Mouse (Mus musculus): Measurements from ENCODE around the gene Marf1.
"Not testable (repeated sequence)": the region's sequence is repeated elsewhere in the genome, so short reads cannot be mapped to it uniquely, and the experiment has no call there.

Marf1 gene

GRCm38 (mm10) chr16:14162988-14163416, at the start of gene Marf1, which contains the start of gene Nde1:
Marf1 (minus strand) TSS chr16:14163351.
Nde1 (plus strand) TSS chr16:14163275.
- DNase-seq (ENCODE audit: low spot score): peak; percentile 92

GRCm38 (mm10) chr16:14198798-14199197, 35.6 kb upstream of the Marf1 start:
- no peak for DNase-seq (ENCODE audit: low spot score)

DNA sequence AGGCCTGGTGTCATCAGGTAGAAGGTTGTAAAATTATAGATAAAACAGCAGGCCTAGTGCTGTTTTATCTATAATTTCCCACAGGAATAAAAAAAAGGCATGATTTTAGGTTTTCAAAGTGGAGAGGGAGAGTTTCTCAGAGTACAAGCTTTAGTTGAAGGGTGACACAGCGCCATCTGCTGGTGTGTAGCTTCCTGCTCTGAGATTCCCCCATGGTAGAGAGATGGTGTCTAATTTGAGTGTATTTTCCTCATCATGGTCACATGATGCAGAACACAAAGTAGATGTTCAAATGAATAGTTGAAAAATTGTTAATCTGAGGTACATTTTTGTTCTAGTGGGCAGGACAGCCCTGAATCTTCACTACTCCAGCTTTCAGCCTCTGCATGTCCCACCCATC, 32.3 kb upstream of the Marf1 start:
- DNase-seq (ENCODE audit: low spot score): peak; percentile 76

GRCm38 (mm10) chr16:14194164-14194950, 31.2 kb upstream of the Marf1 start:
- no peak for DNase-seq (ENCODE audit: low spot score)

GRCm38 (mm10) chr16:14185516-14185915, 22.4 kb upstream of the Marf1 start:
- no peak for DNase-seq (ENCODE audit: low spot score)

DNA sequence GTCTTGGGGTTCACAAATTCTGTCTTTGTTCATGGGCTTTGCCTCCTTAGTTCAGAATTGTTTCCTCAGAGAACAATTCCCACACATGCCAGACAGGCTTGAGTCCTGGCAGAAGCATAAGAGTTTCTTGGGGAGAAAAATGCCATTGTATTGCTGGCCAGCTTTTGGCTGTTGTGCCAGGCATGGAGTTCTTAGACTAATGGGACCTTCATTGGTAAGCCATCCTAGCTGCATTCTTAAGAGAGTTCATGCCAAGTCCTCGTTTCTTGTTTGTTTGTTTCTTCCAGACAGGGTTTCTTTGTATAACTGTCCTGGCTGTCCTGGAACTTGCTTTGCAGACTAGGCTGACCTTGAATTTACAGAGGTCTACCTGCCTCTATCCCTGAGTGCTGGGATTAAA, 20.7 kb upstream of the Marf1 start:
- DNase-seq (ENCODE audit: low spot score): no peak

DNA sequence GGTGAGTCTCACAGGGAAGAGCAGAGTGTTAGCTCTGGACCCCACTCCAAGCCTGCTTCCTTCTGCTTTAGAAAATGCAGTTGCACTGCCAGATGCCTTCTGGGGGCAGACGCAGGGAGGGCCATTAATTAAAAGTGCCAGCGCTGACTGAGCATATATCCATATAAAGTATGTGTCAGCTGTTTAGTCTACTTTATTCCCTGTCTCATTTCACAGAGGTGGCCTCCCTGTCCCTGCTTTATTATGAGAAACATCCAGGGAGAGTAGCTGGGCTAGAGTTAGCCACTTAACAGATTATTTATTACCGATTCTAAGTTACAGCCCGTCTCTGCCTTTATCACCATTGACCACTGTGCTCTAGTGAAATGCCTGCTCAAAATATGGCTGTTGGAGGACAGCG, 19.2 kb upstream of the Marf1 start:
- no peak for DNase-seq (ENCODE audit: low spot score)

DNA sequence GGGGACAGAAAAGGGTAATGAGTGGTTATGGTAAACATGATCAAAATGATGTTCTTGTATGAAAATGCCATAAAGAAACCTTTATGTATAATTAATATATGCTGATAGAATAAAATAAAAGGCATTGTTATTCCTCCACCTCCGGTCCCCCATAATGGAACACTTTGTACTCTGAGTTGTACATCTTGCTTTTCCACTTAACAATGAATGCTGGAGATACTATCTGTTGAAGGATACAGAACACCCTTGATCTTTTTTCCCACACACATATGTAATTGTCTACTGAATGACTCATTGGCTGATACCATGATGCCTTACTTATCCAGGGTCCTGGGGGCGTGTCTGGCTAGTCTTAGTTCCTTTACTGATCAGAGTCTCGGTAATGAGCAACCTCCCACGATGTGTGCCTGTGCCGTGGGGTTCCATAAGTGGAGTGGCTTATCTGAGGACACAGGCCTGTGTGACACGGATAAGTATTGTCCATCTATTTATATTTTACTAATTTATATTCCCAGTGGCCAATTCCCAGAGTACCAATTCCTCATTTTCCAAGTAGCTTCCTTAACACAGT, 17.1 kb upstream of the Marf1 start:
- DNase-seq (ENCODE audit: low spot score): no peak

DNA sequence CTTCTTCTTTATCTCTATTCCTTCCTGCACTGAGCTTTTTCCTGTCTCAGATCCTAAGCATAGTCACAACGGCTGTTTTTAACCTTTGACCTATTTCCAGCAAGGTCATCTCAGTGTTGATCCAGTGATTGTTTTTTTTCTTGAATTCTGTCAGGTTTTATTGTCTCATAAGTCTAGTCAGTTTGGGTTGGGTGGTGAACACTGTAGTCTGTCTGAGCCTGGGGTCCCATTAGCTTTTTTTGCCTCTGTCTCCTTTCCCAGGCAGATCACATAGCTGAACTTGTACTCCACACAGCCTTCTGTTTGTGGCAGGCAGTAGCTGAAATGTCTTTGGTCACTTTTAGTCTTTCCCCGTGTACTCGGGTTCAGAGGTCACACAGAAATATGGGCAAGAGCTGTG, 14.9 kb upstream of the Marf1 start:
- DNase-seq (ENCODE audit: low spot score): no peak

DNA sequence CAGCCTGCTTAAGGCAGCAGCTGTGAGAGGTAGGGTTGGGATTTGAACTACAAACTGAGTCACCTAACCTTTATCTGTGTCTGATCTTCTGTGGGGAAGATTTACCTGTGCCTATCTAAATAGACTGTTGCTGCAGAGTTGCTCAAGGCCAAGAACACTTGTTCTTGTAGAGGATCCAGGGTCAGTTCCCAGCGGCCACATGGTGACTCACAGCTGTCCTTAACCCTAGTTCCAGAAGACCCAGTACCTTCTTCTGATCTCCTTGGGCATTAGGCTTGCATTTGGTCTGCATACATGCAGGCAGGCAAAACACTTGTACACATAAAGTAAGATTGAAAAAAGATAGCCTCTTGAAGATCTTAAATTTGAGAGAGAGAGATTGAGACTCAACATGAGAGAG, 6.6 kb upstream of the Marf1 start:
- DNase-seq (ENCODE audit: low spot score): no peak

- DNase-seq (ENCODE audit: low spot score): no peak
Measured at GRCm38 (mm10) chr16:14166490-14166889, 3.3 kb upstream of the Marf1 start.

- DNase-seq (ENCODE audit: low spot score): peak; percentile 5
Measured at GRCm38 (mm10) chr16:14163731-14164130, 580 bp upstream of the Marf1 start.

DNA sequence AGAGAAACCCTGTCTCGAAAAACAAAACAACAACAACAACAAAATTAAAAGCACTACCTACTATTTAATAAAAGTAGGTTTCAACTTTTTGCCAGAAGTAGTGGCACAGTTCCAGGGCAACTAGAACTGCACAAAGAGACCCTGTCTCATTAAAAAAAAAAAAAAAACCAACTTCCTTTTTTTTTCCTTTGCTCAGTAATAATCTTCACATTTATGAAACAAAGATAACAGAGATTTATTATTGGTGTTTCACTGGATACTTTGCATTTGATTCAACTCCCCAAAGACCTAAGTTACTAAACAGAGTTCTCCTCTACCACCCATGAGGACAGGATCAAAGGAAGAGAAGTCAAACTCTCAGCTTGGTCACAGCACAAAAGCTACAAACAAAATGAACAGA, 2.2 kb downstream of the Marf1 start:
- no peak for DNase-seq (ENCODE audit: low spot score)

DNA sequence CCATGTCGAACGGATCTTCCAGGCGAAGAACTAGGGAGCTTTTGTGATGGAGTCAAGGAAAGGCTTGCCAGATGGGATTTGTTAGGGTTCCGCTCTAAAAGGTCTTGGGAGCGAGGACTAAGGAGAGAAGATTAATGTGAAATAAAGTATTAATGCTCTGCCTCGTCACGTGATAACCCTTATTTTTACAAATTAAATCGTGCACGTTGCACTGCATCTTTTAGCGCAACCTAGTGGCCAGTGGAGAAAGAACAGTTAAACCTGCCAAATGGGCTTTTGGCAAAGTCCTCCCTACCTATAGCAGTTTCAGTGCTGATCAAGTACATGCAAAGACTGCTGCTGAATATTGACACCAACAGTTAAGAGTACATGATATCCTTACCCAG, 3.4 kb downstream of the Marf1 start:
- DNase-seq (ENCODE audit: low spot score): peak; percentile 86

DNA sequence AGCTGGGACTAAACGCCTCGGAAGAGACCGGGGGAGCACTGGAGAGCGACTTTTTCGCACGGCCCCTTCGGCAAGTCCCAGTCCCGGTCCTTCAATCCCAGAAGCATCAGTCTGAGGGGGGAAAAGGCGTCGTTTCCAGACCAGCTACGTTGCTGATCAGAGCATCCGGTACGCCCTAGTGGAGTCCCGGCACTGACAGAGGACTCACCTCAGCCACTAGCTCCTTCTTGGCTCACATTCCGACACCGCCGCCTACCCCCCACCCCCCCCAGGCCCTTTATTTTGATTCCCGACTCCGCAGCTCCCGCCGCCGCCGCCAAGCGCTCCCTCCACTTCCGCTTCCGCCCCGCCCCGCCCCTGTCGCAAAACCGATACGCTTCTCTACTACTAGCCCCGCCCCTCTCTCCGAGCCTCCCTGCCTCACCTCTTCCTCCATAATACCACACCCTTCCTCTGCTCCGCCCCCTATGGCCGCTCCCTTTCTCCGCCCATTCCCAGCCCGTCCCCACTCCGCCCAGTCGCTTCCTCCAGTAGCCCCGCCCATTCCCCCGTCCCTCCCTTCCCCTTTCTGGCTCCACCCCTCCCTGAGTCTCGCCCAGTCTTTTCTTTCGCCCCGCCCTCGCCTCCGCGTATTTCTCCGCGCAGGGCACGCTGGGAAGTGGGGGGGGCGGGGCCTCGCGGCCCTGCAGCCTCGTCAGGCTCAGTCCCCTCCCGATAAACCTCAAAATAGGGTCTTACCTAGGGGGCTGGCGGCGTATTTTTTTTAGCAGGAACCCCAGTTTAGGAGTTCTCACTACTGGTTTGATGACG, 4.0 kb downstream of the Marf1 start:
- peak; percentile 99 for DNase-seq (ENCODE audit: low spot score)

GRCm38 (mm10) chr16:14158536-14158935, 4.6 kb downstream of the Marf1 start:
- DNase-seq (ENCODE audit: low spot score): no peak

DNA sequence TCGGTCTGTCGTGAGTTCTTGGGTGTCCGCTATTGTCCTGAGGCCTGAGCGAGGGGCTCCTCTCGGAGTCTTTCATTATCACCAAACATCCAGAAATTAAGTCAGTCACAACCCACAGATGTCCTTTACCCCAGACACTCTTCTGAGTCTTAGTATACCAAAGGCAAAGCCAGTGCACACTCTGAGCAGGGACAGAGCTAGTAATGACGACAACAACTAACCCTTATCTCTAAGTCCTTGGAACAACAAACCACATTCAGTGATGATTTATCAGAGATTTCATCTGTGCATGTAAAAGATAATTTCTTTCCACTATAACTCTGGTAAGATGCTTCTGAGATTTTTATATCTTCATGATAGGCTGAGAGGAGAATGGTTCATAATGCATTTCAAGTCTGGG, 6.8 kb downstream of the Marf1 start:
- DNase-seq (ENCODE audit: low spot score): no peak

DNA sequence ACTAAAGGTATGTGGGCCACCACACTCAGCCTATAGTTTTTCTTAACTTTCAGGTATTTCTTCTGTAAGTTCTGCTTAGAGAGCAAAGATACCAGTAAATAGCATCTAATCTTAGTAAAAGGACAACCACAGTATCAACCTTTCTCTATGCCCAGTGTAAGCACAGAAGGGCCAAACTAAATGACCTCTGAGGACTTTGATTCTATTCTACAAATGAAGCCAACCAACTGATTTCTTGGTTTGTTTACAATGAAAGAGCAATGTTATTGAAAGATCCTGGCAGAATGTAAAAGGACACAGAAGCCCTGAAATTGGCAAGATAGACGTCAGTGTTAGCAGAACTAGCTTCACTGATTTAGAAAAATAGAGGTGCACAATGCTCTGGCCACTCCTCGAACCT, 7.5 kb downstream of the Marf1 start:
- DNase-seq (ENCODE audit: low spot score): not testable (repeated sequence)

DNA sequence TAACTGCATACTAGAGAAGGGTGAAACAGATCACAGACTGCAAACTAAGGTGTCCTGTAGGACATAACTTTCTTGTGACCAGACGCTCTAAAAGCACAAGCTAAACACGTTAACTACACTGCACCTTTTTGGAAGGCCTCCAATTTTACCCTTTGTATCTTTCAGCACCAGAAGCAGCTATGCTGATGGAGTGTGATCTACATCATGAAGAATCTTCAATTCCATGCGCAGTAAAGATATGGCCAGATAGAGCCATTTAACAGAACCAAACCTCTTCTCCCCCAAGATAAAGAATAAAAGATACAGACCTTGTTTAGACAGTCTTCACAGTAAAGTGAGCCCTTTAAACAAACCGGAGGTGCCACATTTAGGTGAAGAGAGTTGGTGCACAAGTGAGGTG, 11.4 kb downstream of the Marf1 start:
- DNase-seq (ENCODE audit: low spot score): no peak

GRCm38 (mm10) chr16:14147712-14148111, 15.4 kb downstream of the Marf1 start:
- DNase-seq (ENCODE audit: low spot score): no peak

GRCm38 (mm10) chr16:14143298-14143697, 19.9 kb downstream of the Marf1 start:
- DNase-seq (ENCODE audit: low spot score): no peak

DNA sequence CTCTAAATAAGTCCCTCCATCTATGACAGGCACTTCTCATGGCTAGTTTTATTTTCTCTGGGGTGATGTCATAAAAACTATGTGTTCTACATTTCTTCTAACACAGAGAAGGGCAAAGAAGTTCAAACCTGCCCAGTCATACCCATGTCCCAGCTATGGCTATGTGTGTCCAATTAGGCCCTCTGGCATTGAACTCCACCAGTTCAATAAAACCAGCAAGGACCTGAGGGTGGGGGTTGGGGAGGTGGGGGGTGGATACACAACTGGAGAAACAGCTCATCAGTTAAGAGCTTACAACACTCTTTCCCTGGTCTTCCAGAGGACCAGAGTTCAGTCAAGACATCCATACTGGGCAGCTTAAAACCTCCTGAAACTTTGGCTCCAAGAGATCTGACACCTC, 24.0 kb downstream of the Marf1 start:
- no peak for DNase-seq (ENCODE audit: low spot score)

DNA sequence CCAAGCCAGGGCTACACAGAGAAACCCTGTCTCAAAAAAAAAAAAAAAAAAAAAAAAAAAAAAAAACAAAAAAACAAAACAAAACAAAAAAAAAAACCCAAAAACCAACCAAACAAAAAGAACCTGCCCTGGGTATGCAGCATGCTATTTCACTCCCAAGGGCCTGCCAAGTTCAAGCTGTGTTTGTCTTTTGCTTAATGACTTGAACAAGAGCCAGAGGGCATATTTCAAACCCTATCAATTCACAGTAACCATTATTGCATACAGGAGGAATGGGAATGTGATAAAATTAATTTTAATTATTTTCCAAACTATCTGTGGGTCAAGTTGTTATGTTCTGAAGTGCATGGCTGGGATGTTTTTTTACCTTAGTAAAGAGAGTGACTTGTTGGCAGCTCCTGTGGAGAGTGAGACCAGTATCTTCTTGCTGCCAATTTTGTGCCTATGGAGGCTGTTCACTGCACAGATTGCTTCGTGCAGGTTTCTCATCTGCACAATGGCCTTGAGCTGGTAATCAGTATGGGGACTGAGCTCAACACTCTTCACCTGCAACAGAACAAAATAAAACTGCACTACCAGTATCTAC, 25.1 kb downstream of the Marf1 start:
- no peak for DNase-seq (ENCODE audit: low spot score)
